Mouse (Mus musculus): ENCODE results near the gene Pdlim5. TPM values are rescaled to one million over a fixed set of nuclear protein-coding genes. Genes with fewer than 3 reads are reported as not detected.
A peak's percentile ranks its signal among the peaks of the same experiment; 100 is the strongest.
"Not testable (repeated sequence)": the region's sequence is repeated elsewhere in the genome, so short reads cannot be mapped to it uniquely, and the experiment has no call there.

Gene Pdlim5
- polyA plus RNA-seq, 1 experiment from 2014 or later = 10.0 TPM

GRCm38 (mm10) chr3:142209057-142209456, 186.4 kb downstream of the Pdlim5 start:
- no peak overlapping the region for H3K4me3 ChIP-seq (replicated peaks; ENCODE audit: low read length)
- ATAC-seq = peak; percentile 65
- no peaks in the 10 kb centered on the region for H3K36me3 ChIP-seq (ENCODE audit: control insufficient read depth, insufficient read depth)
- no peak overlapping the region for H3K4me2 ChIP-seq (ENCODE audit: low read length)
- H3K9ac ChIP-seq (replicated peaks; ENCODE audit: low read depth, low read length) = no peak overlapping the region
- no peaks in the 10 kb centered on the region for H3K9me3 ChIP-seq (ENCODE audit: control insufficient read depth, low read length)
- WGBS = 47% methylated on average over 11 of the region's 11 CpGs
- H3K27me3 ChIP-seq (replicated peaks; ENCODE audit: control insufficient read depth, insufficient read depth, low read length) = no peaks in the 10 kb centered on the region
- no peak overlapping the region for H3K27ac ChIP-seq (ENCODE audit: low read length)
- H3K4me1 ChIP-seq (replicated peaks; ENCODE audit: control insufficient read depth, insufficient read depth, low read length) = no peaks in the 10 kb centered on the region; the same call in 1 of the 2 replicates

GRCm38 (mm10) chr3:142207488-142207887, 188.0 kb downstream of the Pdlim5 start:
- H3K4me1 ChIP-seq (replicated peaks; ENCODE audit: control insufficient read depth, insufficient read depth, low read length) = no peaks in the 10 kb centered on the region; the same call in 1 of the 2 replicates
- H3K27me3 ChIP-seq (replicated peaks; ENCODE audit: control insufficient read depth, insufficient read depth, low read length) = no peaks in the 10 kb centered on the region
- 97% methylated on average over 6 of the region's 6 CpGs for WGBS
- H3K9ac ChIP-seq (replicated peaks; ENCODE audit: low read depth, low read length) = no peak overlapping the region
- no peak overlapping the region for H3K27ac ChIP-seq (ENCODE audit: low read length)
- H3K9me3 ChIP-seq (ENCODE audit: control insufficient read depth, low read length) = no peaks in the 10 kb centered on the region
- H3K36me3 ChIP-seq (ENCODE audit: control insufficient read depth, insufficient read depth) = no peaks in the 10 kb centered on the region
- no peak overlapping the region for H3K4me2 ChIP-seq (ENCODE audit: low read length)
- ATAC-seq = no peak
- no peak overlapping the region for H3K4me3 ChIP-seq (replicated peaks; ENCODE audit: low read length)

- no peak for ATAC-seq
- no peaks in the 10 kb centered on the region for H3K36me3 ChIP-seq (ENCODE audit: control insufficient read depth, insufficient read depth)
- H3K9me3 ChIP-seq (ENCODE audit: control insufficient read depth, low read length) = no peaks in the 10 kb centered on the region
- no peak overlapping the region for H3K27ac ChIP-seq (ENCODE audit: low read length)
- 94% methylated on average over 3 of the region's 3 CpGs for WGBS
- H3K4me3 ChIP-seq (replicated peaks; ENCODE audit: low read length) = no peak overlapping the region
- H3K4me2 ChIP-seq (ENCODE audit: low read length) = no peak overlapping the region
- no peaks in the 10 kb centered on the region for H3K27me3 ChIP-seq (replicated peaks; ENCODE audit: control insufficient read depth, insufficient read depth, low read length)
- H3K9ac ChIP-seq (replicated peaks; ENCODE audit: low read depth, low read length) = no peak overlapping the region
- H3K4me1 ChIP-seq (replicated peaks; ENCODE audit: control insufficient read depth, insufficient read depth, low read length) = no peaks in the 10 kb centered on the region; the same call in 1 of the 2 replicates
Observed at GRCm38 (mm10) chr3:142206316-142206715, 189.2 kb downstream of the Pdlim5 start.

GRCm38 (mm10) chr3:142196142-142196541, 199.4 kb downstream of the Pdlim5 start:
- H3K36me3 ChIP-seq (ENCODE audit: control insufficient read depth, insufficient read depth) = no peaks in the 10 kb centered on the region
- ATAC-seq = no peak
- 87% methylated on average over 8 of the region's 8 CpGs for WGBS

GRCm38 (mm10) chr3:142191627-142192026, 203.9 kb downstream of the Pdlim5 start:
- not testable (repeated sequence) for H3K27me3 ChIP-seq (replicated peaks; ENCODE audit: control insufficient read depth, insufficient read depth, low read length); H3K27ac ChIP-seq (ENCODE audit: low read length); H3K4me1 ChIP-seq (replicated peaks; ENCODE audit: control insufficient read depth, insufficient read depth, low read length); H3K4me2 ChIP-seq (ENCODE audit: low read length); H3K36me3 ChIP-seq (ENCODE audit: control insufficient read depth, insufficient read depth); H3K9me3 ChIP-seq (ENCODE audit: control insufficient read depth, low read length); H3K4me3 ChIP-seq (replicated peaks; ENCODE audit: low read length); ATAC-seq; H3K9ac ChIP-seq (replicated peaks; ENCODE audit: low read depth, low read length)

More at GRCm38 (mm10) chr3:142196142-142196541, 199.4 kb downstream of the Pdlim5 start:
- Histone ChIP-seq H3K9me3 (ENCODE audit: control insufficient read depth, low read length) (no peaks in the 10 kb centered on the region), H3K9ac (replicated peaks; ENCODE audit: low read depth, low read length) (no peak overlapping the region), H3K4me1 (replicated peaks; ENCODE audit: control insufficient read depth, insufficient read depth, low read length) (no peaks in the 10 kb centered on the region), H3K4me3 (replicated peaks; ENCODE audit: low read length) (no peak overlapping the region), H3K4me2 (ENCODE audit: low read length) (no peak overlapping the region), H3K27me3 (replicated peaks; ENCODE audit: control insufficient read depth, insufficient read depth, low read length) (no peaks in the 10 kb centered on the region), H3K27ac (ENCODE audit: low read length) (no peak overlapping the region)

Other genes with a start within 250 kb of the Pdlim5 start
- gene Bmpr1b, start 226.3 kb downstream of the Pdlim5 start, polyA plus RNA-seq (2015; fragmentation: Nextera tagmentation; extraction: Ambion mirVana) = 5.0 and 5.6 TPM in 2 replicates
- gene Gbp5, start 98.3 kb upstream of the Pdlim5 start, polyA plus RNA-seq (2015; fragmentation: Nextera tagmentation; extraction: Ambion mirVana) = not detected in 2 replicates
- gene Gbp7, start 134.6 kb upstream of the Pdlim5 start, polyA plus RNA-seq (2015; fragmentation: Nextera tagmentation; extraction: Ambion mirVana) = 1.4 TPM in 2 replicates
- 0.60 and 0.99 TPM in 2 replicates for gene Gbp3, start 164.3 kb upstream of the Pdlim5 start, polyA plus RNA-seq (2015; fragmentation: Nextera tagmentation; extraction: Ambion mirVana)
- not detected in 2 replicates for gene Gbp2b, start 199.2 kb upstream of the Pdlim5 start, polyA plus RNA-seq (2015; fragmentation: Nextera tagmentation; extraction: Ambion mirVana)
- 0.42 and 0.58 TPM in 2 replicates for gene Gbp2, start 224.9 kb upstream of the Pdlim5 start, polyA plus RNA-seq (2015; fragmentation: Nextera tagmentation; extraction: Ambion mirVana)